Mouse (Mus musculus) olfactory bulb, adult 2 months (tissue): ENCODE data around the gene Stmn1. TPM values are rescaled to one million over a fixed set of nuclear protein-coding genes. Genes with fewer than 3 reads are reported as not detected.

Experiments used
- H3K27ac ChIP-seq: fragments of 200-500 bp; 2 replicates; pipeline ENCODE4 v1.5.1; 2012; ENCODE audit warnings: low read depth, low read length; ENCODE audit not compliant: insufficient read depth
- H3K4me1 ChIP-seq: fragments of 200-500 bp; 2 replicates; pipeline ENCODE4 v1.6.1; 2012; ENCODE audit warnings: low read length; ENCODE audit not compliant: control insufficient read depth, insufficient read depth
- H3K4me3 ChIP-seq: fragments of 200-500 bp; 2 replicates; pipeline ENCODE4 v1.5.1; 2012; ENCODE audit warnings: mild to moderate bottlenecking, low read depth, low read length, moderate library complexity; ENCODE audit not compliant: insufficient read depth
- CTCF ChIP-seq: fragments of 200-500 bp; IDR thresholded peaks from 2 replicates; pipeline ENCODE4 v1.5.1; 2012; ENCODE audit warnings: low read depth, mild to moderate bottlenecking, low read length, moderate library complexity; ENCODE audit not compliant: insufficient read depth
- POLR2A ChIP-seq: fragments of 200-500 bp; IDR thresholded peaks from 2 replicates; pipeline ENCODE4 v1.6.1; 2012; ENCODE audit warnings: mild to moderate bottlenecking, low read depth, low read length, moderate library complexity; ENCODE audit not compliant: insufficient read depth
- WGBS: fragments of 180-500 bp; shearing (Covaris S2); methylation state at CpG from one replicate; pipeline ENCODE4 v1.1.7; 2018; 5-methylcytosine and 5-hydroxymethylcytosine counted together
- polyA plus RNA-seq: library from polyadenylated mRNA; stranded (reverse); fragments of >200 nt; gene quantifications from 2 replicates; pipeline ENCODE4 v1.2.4, GENCODE M21; 2012; ENCODE audit warnings: low replicate concordance; ENCODE audit not compliant: missing spikeins, insufficient read depth, insufficient read length

Stmn1 gene
- polyA plus RNA-seq, 1 experiment, result 402 TPM

DNA sequence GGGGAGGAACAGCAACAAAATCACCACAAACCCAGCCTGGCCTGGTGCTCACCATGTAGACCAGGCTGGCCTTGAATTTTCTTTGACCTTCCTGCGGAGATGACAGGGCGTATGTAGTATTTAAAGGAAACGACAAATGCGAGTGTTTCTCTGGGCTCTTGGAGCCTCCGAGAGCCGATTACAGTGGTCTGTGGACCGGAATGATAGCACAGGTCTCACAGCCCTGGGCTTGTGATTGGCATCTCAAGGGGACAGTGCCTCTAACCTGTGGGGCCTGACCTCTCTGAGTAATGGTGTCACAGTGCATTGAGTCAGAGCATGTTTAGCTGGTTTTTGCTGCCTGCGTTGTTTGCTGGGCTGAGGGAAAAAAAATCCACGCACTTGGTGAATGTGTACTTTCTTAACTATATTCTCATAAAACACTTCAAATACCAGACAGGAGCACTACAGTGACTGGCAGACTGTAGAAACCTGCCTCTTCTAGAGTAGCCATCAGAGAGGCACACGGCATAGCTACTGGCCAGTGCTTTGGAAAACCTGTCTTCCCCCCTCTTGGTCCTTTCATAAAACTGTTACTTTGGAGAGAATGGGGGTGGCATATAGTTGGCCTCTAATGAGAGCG lies 46.3 kb downstream of the Stmn1 start:
- 91% methylated on average over 11 of the region's 11 CpGs for WGBS
- Histone ChIP-seq H3K4me1 (peaks cover 27% of the 10 kb centered on the region), H3K27ac (no peak overlapping the region), H3K4me3 (no peak overlapping the region)
- no peak for TF ChIP-seq CTCF
- no peak for TF ChIP-seq POLR2A

GRCm38 (mm10) chr4:134515614-134516013 lies 47.5 kb downstream of the Stmn1 start:
- TF ChIP-seq CTCF (no peak), POLR2A (no peak)
- Histone ChIP-seq H3K4me3 (no peak overlapping the region), H3K27ac (no peak overlapping the region), H3K4me1 (peaks cover 27% of the 10 kb centered on the region)
- WGBS, result 83% methylated on average over 7 of the region's 7 CpGs

DNA sequence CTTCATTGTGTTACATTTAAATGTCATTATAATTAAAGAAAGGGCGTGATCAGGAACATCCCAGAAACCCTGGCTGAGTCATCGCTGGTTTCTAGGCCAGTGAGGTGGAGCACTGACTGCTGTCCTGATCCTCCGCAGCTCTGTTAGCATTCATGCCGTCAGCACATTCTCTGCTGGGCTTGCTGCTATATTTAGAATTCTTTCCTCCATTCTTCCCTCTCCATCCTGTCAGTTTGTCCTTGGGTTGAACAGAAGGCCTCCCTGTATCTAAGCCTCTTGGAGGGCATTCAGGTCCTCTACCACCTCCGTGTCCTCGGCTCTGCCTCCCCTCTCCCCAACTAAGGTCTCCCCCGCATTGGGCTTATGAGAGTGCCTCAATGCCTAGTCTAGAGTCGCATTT lies 48.9 kb downstream of the Stmn1 start:
- H3K27ac ChIP-seq, result peak overlapping the region; percentile 88
- H3K4me3 ChIP-seq, result no peak overlapping the region
- 28% methylated on average over 8 of the region's 8 CpGs for WGBS
- no peak for TF ChIP-seq CTCF
- H3K4me1 ChIP-seq, result peaks cover 23% of the 10 kb centered on the region

GRCm38 (mm10) chr4:134517719-134518118 lies 49.6 kb downstream of the Stmn1 start:
- Histone ChIP-seq H3K4me1 (peaks cover 20% of the 10 kb centered on the region), H3K27ac (peak overlapping the region; percentile 88), H3K4me3 (no peak overlapping the region)
- WGBS, result 49% methylated on average over 10 of the region's 10 CpGs
- no peak for TF ChIP-seq CTCF
- no peak for TF ChIP-seq POLR2A

- no peak overlapping the region for H3K27ac ChIP-seq
- H3K4me1 ChIP-seq, result peaks cover 18% of the 10 kb centered on the region
- 92% methylated on average over 4 of the region's 4 CpGs for WGBS
- no peak overlapping the region for H3K4me3 ChIP-seq
- TF ChIP-seq POLR2A, result no peak
- no peak for TF ChIP-seq CTCF
Measured at GRCm38 (mm10) chr4:134518541-134518940, 50.4 kb downstream of the Stmn1 start.

DNA sequence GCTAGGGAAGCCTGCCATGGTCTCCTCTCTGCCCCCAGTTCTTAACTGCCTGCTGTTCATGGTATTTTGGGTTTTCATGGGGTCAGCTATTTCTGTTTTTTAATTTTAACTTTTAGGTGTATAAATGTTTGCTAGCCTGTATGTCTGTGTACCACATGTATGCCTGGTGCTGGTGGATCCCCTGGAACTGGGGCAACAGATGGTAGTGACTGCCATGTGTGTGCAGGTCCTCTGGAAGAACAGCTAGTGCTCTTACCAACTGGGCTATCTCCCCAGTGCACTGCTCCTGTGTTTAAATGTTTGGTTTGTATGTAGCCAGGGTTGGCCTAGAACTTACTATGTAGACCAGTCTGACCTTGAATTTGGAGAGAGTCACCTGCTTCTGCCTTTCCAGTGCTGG lies 51.2 kb downstream of the Stmn1 start:
- Histone ChIP-seq H3K4me3 (no peak overlapping the region), H3K27ac (no peak overlapping the region), H3K4me1 (peaks cover 15% of the 10 kb centered on the region)
- TF ChIP-seq POLR2A (no peak), CTCF (no peak)

Other genes with a start within 250 kb of the Stmn1 start
- gene Catsper4, start 240.9 kb upstream of the Stmn1 start, polyA plus RNA-seq, result not detected in 2 replicates
- gene Cnksr1, start 229.9 kb upstream of the Stmn1 start, polyA plus RNA-seq, result not detected in 2 replicates
- gene E130218I03Rik, start 224.7 kb upstream of the Stmn1 start, polyA plus RNA-seq, result not detected in 2 replicates
- gene Zfp593, start 222.7 kb upstream of the Stmn1 start, polyA plus RNA-seq, result not detected in 2 replicates
- not detected in 2 replicates for gene Gm30191, start 221.4 kb upstream of the Stmn1 start, polyA plus RNA-seq
- not detected in 2 replicates for gene Grrp1, start 214.2 kb upstream of the Stmn1 start, polyA plus RNA-seq
- not detected in 2 replicates for gene Pdik1l, start 180.4 kb upstream of the Stmn1 start, polyA plus RNA-seq
- gene Trim63, start 153.2 kb upstream of the Stmn1 start, polyA plus RNA-seq, result not detected in 2 replicates
- not detected in 2 replicates for gene Slc30a2, start 125.1 kb upstream of the Stmn1 start, polyA plus RNA-seq
- gene Extl1, start 84.5 kb upstream of the Stmn1 start, polyA plus RNA-seq, result not detected in 2 replicates
- gene Pafah2, start 72.0 kb upstream of the Stmn1 start, polyA plus RNA-seq, result not detected in 2 replicates
- not detected in 2 replicates for gene Paqr7, start 28.4 kb downstream of the Stmn1 start, polyA plus RNA-seq
- gene Aunip, start 42.7 kb downstream of the Stmn1 start, polyA plus RNA-seq, result not detected in 2 replicates
- gene Mtfr1l, start 67.1 kb downstream of the Stmn1 start, polyA plus RNA-seq, result not detected in 2 replicates
- gene Selenon, start 83.8 kb downstream of the Stmn1 start, polyA plus RNA-seq, result not detected in 2 replicates
- not detected in 2 replicates for gene Man1c1, start 236.0 kb downstream of the Stmn1 start, polyA plus RNA-seq